Mouse (Mus musculus) midbrain, embryonic 14.5 days (tissue): ENCODE data around the gene Vps11. TPM values are rescaled to one million over a fixed set of nuclear protein-coding genes. Genes with fewer than 3 reads are reported as not detected.

ENCODE experiments used
- ATAC-seq: fragments of 200-750 bp; cut with Nextera tagmentation; 2 replicates; pipeline ENCODE4 v1.8.0; 2017; ENCODE audit warnings: moderate number of reproducible peaks, moderate library complexity; ENCODE audit not compliant: low FRiP score, low TSS enrichment
- DNase-seq: peaks from one replicate; pipeline ENCODE4 v3.0.0-alpha.2; 2015
- H3K27ac ChIP-seq: fragments of 300-500 bp; sonication (generic); replicated peaks from 2 replicates; pipeline ENCODE4 v1.5.1; 2014; ENCODE audit warnings: mild to moderate bottlenecking, low read depth, low read length, moderate library complexity
- H3K27me3 ChIP-seq: fragments of 300-500 bp; sonication (generic); 2 replicates; pipeline ENCODE4 v1.6.1; 2014; ENCODE audit warnings: low read length, control low read depth, mixed read lengths; ENCODE audit not compliant: control insufficient read depth, insufficient read depth
- H3K36me3 ChIP-seq: fragments of 300-500 bp; sonication (generic); 2 replicates; pipeline ENCODE4 v1.6.1; 2014; ENCODE audit warnings: low read length, control low read depth; ENCODE audit not compliant: control insufficient read depth, insufficient read depth
- H3K4me1 ChIP-seq: fragments of 300-500 bp; sonication (generic); 2 replicates; pipeline ENCODE4 v1.6.1; 2014; ENCODE audit warnings: mild to moderate bottlenecking, antibody characterized with exemption, low read length, control low read depth; ENCODE audit not compliant: control insufficient read depth, insufficient read depth
- H3K4me2 ChIP-seq: fragments of 300-500 bp; sonication (generic); 2 replicates; pipeline ENCODE4 v1.6.1; 2014; ENCODE audit warnings: mild to moderate bottlenecking, low read length, moderate library complexity
- H3K4me3 ChIP-seq: fragments of 300-500 bp; sonication (generic); replicated peaks from 2 replicates; pipeline ENCODE4 v1.5.1; 2014; ENCODE audit warnings: low read depth, low read length
- H3K9ac ChIP-seq: fragments of 300-500 bp; sonication (generic); replicated peaks from 2 replicates; pipeline ENCODE4 v1.6.1; 2014; ENCODE audit warnings: mild to moderate bottlenecking, low read length, moderate library complexity
- H3K9me3 ChIP-seq: fragments of 300-500 bp; sonication (generic); 2 replicates; pipeline ENCODE4 v1.6.1; 2016; ENCODE audit warnings: low read length, control low read depth, mixed read lengths; ENCODE audit not compliant: control insufficient read depth
- WGBS: fragments of 180-500 bp; shearing (Covaris S2); extraction: QIAGEN DNeasy Blood & Tissue Kit; methylation state at CpG from one replicate; pipeline ENCODE4 v1.1.7; 2014; 5-methylcytosine and 5-hydroxymethylcytosine counted together
- polyA plus RNA-seq: library from polyadenylated mRNA; unstranded; fragments of >200 nt; fragmentation: Nextera tagmentation; extraction: Ambion mirVana; gene quantifications from 2 replicates; pipeline ENCODE4 v1.2.1, GENCODE M21; 2014

The Vps11 gene
- polyA plus RNA-seq, 1 experiment from 2014 or later: 36.7 TPM

DNA sequence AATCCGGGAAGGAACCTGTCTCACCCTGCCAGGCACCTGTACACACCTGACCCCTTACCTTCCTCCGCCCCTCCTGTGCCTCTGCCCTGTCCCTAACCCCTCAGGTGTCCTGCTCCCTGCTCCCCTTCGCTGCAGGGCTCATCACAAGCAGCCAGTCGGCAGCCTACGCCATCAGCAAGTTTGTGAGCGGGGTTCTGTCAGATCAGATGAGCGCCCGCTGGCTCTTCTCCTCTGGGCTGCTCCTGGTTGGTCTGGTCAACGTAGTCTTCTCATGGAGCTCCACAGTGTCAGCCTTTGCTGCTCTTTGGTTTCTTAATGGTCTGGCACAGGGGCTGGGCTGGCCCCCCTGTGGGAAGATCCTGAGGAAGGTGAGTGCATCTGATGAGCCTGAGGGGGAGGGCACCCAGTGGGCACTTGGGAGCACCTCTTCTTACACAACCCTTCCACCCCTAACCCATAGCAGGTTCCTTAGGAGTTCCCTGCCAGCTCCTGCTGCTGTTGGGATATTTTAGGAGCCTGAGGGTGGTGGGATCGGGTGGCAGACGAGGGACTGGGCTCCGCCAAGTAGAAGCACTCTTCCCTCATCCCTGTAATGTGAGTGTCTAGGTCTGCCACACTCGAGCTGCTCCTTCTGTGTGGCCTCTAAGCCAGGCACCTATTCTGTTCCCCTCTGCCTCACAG, 37.8 kb upstream of the Vps11 start:
- H3K9me3 ChIP-seq: no peaks in the 10 kb centered on the region
- no peak overlapping the region for H3K9ac ChIP-seq
- no peaks in the 10 kb centered on the region for H3K27me3 ChIP-seq
- 86% methylated on average over 13 of the region's 13 CpGs for WGBS
- DNase-seq (no peak), ATAC-seq (no peak)
- no peak overlapping the region for H3K4me2 ChIP-seq
- no peak overlapping the region for H3K27ac ChIP-seq
- peaks cover 14% of the 10 kb centered on the region for H3K4me1 ChIP-seq
- H3K36me3 ChIP-seq: peaks cover 55% of the 10 kb centered on the region
- H3K4me3 ChIP-seq: no peak overlapping the region

- peaks cover 48% of the 10 kb centered on the region for H3K36me3 ChIP-seq
- no peaks in the 10 kb centered on the region for H3K9me3 ChIP-seq
- H3K27me3 ChIP-seq: no peaks in the 10 kb centered on the region
- DNase-seq (no peak), ATAC-seq (no peak)
- H3K27ac ChIP-seq: no peak overlapping the region
- peak overlapping the region; percentile 96 for H3K4me2 ChIP-seq
- 84% methylated on average over 9 of the region's 9 CpGs for WGBS
- peaks cover 14% of the 10 kb centered on the region for H3K4me1 ChIP-seq
- H3K9ac ChIP-seq: no peak overlapping the region; the same call in 1 of the 2 replicates
- H3K4me3 ChIP-seq: peak overlapping the region; percentile 2; the same call in 1 of the 2 replicates
These were observed 37.1 kb upstream of the Vps11 start for GRCm38 (mm10) chr9:44398551-44398950.

- Histone ChIP-seq H3K4me2 (peak overlapping the region; percentile 96), H3K4me1 (peaks cover 14% of the 10 kb centered on the region), H3K36me3 (peaks cover 43% of the 10 kb centered on the region), H3K27me3 (no peaks in the 10 kb centered on the region), H3K27ac (peak overlapping the region; percentile 89; the same call in 1 of the 2 replicates), H3K9me3 (no peaks in the 10 kb centered on the region), H3K4me3 (peak overlapping the region; percentile 71), H3K9ac (peak overlapping the region; percentile 76; the same call in 1 of the 2 replicates)
- 14% methylated on average over 4 of the region's 4 CpGs for WGBS
- DNase-seq (peak; percentile 45), ATAC-seq (no peak)
These were observed 36.6 kb upstream of the Vps11 start for GRCm38 (mm10) chr9:44398087-44398486.

GRCm38 (mm10) chr9:44396684-44397411, 35.4 kb upstream of the Vps11 start, which contains the start of gene Slc37a4:
Gene Slc37a4 (plus strand): TSS chr9:44396852.
- Histone ChIP-seq H3K36me3 (peaks cover 37% of the 10 kb centered on the region), H3K4me1 (peaks cover 14% of the 10 kb centered on the region), H3K4me2 (peak within 1 kb of the TSS; percentile 96), H3K4me3 (peak within 1 kb of the TSS; percentile 71), H3K9me3 (no peaks in the 10 kb centered on the region), H3K27me3 (no peaks in the 10 kb centered on the region), H3K27ac (peak within 1 kb of the TSS; percentile 89), H3K9ac (peak within 1 kb of the TSS; percentile 76)
- DNase-seq: peak; percentile 95
- peak; percentile 97 for ATAC-seq
- WGBS: under 1% methylated on average over 43 of the region's 43 CpGs

- no peaks in the 10 kb centered on the region for H3K9me3 ChIP-seq
- 34% methylated on average over 4 of the region's 4 CpGs for WGBS
- DNase-seq (peak; percentile 86), ATAC-seq (no peak)
- no peaks in the 10 kb centered on the region; the same call in 1 of the 2 replicates for H3K4me1 ChIP-seq
- H3K36me3 ChIP-seq: peaks cover 56% of the 10 kb centered on the region
- H3K4me3 ChIP-seq: no peak overlapping the region
- H3K27me3 ChIP-seq: no peaks in the 10 kb centered on the region
- H3K9ac ChIP-seq: no peak overlapping the region
- no peak overlapping the region for H3K27ac ChIP-seq
- H3K4me2 ChIP-seq: no peak overlapping the region
These were observed 30.0 kb upstream of the Vps11 start for GRCm38 (mm10) chr9:44391466-44391865.

- ATAC-seq (no peak), DNase-seq (peak; percentile 73)
- H3K4me3 ChIP-seq: no peak overlapping the region
- H3K4me1 ChIP-seq: no peaks in the 10 kb centered on the region
- peaks cover 78% of the 10 kb centered on the region for H3K36me3 ChIP-seq
- H3K9ac ChIP-seq: no peak overlapping the region
- no peak overlapping the region for H3K4me2 ChIP-seq
- no peak overlapping the region for H3K27ac ChIP-seq
- no peaks in the 10 kb centered on the region for H3K9me3 ChIP-seq
- H3K27me3 ChIP-seq: no peaks in the 10 kb centered on the region
- 61% methylated on average over 8 of the region's 8 CpGs for WGBS
These were observed 27.8 kb upstream of the Vps11 start for GRCm38 (mm10) chr9:44389273-44389672.

- H3K4me2 ChIP-seq: no peak overlapping the region
- no peak for DNase-seq
- no peaks in the 10 kb centered on the region for H3K4me1 ChIP-seq
- H3K27ac ChIP-seq: no peak overlapping the region
- H3K9ac ChIP-seq: no peak overlapping the region
- no peak overlapping the region for H3K4me3 ChIP-seq
- no peaks in the 10 kb centered on the region for H3K9me3 ChIP-seq
- 81% methylated on average over 3 of the region's 3 CpGs for WGBS
- ATAC-seq: no peak
- H3K36me3 ChIP-seq: peaks cover 95% of the 10 kb centered on the region
- H3K27me3 ChIP-seq: no peaks in the 10 kb centered on the region
These were observed 25.8 kb upstream of the Vps11 start for GRCm38 (mm10) chr9:44387221-44387620.

DNA sequence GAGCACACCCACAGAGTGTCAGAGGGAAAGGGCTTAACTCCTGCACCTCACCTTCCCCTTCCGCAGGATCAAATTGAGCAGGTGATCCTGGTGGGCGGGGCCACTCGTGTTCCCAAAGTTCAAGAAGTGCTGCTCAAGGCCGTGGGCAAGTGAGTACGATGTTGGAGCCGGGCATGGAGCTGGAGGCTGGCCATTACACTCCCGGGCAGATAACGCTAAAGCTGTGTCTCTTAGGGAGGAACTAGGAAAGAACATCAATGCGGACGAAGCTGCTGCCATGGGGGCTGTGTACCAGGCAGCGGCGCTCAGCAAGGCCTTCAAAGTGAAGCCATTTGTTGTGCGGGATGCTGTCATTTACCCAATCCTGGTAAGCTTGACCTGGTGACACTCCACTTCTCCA, 23.1 kb upstream of the Vps11 start:
- Histone ChIP-seq H3K27ac (no peak overlapping the region), H3K36me3 (peaks cover 90% of the 10 kb centered on the region), H3K9ac (no peak overlapping the region), H3K9me3 (no peaks in the 10 kb centered on the region), H3K4me3 (no peak overlapping the region), H3K4me1 (peaks cover 9% of the 10 kb centered on the region), H3K4me2 (no peak overlapping the region), H3K27me3 (no peaks in the 10 kb centered on the region)
- DNase-seq (no peak), ATAC-seq (no peak)
- WGBS: 94% methylated on average over 13 of the region's 13 CpGs
